Mouse (Mus musculus): Measurements from ENCODE around the gene Peg10.

The Peg10 gene

DNA sequence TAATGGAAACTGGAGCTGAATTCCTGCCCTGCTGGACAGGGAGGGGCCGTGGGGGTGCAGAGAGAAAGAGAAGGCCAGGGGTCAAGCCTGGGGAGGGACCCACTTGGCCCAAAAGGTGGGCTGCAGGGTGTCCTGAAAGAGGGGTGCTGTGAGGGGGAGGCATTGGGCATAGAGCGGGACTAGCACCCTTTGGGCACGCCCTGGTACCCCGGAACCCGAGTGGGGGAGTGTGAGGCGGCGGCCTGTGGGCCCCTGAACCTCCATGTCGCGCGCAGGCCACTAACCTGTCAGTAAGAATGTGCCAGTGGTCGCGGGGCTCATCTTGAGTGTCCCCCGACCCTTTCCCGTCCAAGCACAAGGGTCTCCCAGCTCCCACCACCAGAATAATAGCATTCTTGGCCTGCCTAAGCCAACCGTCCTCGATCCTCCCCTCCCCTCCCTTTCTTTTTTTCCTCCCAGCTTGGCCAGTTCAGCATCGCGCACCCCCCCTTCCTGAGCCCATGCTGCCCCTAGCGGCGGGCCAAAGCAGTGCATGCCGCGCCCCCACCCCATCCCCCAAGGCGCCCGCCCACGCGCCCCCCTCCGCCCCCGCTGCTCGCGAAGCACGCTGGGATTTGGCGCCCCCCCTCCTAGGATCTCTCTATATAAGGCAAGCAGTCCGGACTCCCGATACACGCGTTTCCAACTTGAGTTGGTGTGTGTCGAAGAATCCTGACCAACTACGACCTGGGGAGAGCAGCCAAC, at the start of gene Peg10, which contains the start of gene Sgce:
Peg10 (plus strand) TSS at position 611 of the 744 bp plus-strand sequence.
Sgce (minus strand) TSS at position 512 of the 744 bp plus-strand sequence.
- DNase-seq (ENCODE audit: low read depth) = no peak

DNA sequence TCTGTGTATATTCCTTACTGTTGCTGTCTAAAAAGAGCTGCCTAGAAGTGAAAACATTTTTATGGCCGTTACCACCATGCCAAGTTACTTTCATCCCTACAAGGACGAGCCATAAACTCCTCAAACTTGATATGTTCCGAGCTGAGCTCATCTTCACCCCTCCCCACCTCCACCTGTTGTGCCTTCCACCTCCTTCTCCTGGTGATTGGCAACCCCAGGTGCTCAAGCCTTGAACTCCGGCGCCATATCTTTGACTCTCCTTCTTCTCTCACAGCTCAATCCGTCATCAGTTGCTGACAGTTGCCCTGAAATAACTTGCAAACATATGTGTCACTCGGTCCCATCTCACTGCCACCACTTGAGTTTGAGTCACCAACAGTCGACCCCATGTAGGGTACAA, 45.5 kb upstream of the Peg10 start:
- DNase-seq (ENCODE audit: low read depth) = no peak

DNA sequence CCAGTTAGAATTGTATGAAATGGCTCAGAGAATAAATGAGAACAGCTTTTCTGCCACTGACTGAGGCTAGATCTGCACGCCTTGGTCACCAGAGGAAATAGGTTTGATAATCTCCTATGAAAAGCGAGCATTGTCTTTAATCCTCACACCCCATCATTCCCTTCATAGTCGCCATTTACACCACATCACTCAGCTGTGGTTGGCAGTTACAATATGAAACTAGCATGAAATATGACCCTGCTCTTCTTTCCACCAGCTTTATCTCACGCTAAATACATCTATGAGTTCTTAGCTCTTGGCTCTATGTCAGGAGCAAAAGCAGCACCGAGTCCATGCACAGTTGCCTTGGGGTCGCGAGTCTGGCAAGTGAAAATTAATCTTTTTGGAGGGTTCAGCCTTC, 43.2 kb upstream of the Peg10 start:
- no peak for DNase-seq (ENCODE audit: low read depth)

DNA sequence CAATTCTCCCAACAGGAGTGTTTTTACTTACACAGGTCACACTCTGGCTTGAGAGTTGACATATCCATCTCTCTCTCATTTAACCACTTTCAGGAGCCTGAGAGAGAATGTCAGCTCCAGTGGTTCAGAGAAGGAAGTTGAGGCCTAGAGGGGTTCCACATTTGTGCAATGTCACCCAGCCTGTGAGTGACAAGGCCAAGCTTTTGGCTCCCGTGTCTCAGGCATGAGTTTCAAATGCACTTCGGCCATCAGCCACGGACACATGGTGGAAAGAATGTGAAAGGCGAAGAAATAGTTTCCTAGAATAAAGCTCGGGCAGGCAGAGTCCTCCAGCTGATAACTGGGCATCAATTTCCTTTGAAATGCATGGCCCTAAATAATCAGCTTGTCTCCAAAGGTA, 40.7 kb upstream of the Peg10 start:
- no peak for DNase-seq (ENCODE audit: low read depth)

DNA sequence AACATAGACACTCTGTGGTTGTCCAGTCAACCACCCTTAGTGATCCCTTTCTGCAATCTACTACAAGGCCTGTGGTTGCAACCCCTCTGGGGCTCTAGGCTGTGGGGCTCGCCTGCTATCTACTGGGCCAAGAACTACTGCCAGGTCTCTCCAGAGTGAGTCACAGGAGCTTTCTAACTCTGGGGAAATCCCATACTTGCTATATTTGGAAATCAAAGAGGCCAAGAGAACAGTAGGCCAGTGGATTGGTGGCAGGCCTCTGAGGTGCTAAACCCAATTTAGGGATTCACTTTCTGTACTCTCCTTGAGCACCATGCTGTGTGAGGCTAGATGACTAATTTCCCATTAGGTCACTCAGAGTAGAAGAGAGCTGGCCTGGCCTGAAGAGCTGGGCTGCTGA, 38.1 kb upstream of the Peg10 start:
- DNase-seq (ENCODE audit: low read depth) = peak; percentile 56

DNA sequence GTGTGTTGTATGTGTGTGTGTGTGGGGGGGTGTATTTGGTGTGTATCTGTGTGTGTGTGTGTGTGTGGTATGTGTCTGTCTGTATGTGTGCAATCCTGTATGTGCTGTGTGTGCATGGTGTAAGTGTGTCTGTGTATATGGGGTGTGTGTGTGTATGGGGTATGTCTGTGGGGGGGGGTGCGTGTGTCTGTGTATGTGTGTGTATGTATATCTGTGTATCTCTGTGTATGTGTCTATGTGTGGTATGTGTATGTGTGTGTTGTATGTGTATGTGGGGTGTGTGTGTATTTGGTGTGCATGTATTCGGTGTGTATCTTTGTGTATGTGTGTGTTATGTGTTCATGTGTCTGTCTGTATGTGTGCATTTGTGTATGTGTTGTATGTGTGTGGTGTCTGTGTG, 30.9 kb upstream of the Peg10 start:
- DNase-seq (ENCODE audit: low read depth) = no peak

DNA sequence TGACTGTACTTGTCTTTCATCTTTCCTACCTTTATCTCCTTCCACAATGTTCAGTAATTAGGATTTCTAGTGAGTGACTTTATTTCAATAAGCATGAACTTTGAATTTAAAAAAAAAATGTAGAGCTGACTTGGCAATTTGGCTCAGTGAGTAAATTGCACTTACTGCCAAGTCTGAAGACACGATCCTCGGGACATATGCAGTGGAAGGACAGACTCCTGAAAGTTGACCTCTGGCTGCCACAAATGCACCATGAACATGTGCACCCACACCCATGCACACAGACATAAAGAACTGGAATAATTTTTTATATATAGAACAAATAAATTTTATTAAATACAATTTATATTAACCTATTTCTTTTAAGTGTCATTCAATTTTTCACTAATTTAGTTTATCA, 29.8 kb upstream of the Peg10 start:
- no peak for DNase-seq (ENCODE audit: low read depth)

DNA sequence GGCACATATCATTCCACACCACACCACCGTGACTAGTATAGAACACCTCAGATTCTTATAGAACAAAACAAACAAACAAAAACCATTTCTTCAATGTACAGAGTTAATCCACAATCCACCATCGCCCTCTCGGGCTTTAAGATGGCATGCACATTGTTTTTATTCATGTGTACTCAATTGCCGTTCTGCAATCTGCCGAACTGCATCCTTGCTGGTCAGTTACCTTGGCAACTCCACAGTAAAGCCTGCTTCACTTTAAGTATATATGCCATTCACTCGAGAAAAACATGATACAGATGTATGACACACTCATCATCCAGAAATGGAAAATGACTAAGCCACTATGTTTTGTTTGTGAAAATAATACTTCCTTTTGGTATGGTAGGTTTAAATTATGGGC, 25.0 kb upstream of the Peg10 start:
- DNase-seq (ENCODE audit: low read depth) = peak; percentile 38

DNA sequence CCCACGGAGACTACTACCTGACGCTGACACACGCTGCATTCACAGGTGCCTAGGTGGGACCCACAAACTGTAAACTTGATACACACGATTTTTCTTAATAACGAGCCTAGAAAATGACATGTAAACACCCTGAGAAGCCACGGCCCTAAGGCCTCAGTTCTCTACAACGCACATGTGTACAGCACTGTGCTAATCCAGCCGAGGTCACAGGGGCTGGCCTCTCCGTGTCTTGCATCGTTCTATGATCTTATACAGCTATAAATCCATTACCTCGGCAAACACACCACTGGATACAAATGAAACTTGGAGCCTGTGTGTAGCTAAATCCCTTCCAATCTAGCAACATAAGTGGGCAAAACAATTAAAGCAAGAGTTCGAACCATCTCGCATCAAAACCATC, 24.4 kb upstream of the Peg10 start:
- DNase-seq (ENCODE audit: low read depth) = no peak

DNA sequence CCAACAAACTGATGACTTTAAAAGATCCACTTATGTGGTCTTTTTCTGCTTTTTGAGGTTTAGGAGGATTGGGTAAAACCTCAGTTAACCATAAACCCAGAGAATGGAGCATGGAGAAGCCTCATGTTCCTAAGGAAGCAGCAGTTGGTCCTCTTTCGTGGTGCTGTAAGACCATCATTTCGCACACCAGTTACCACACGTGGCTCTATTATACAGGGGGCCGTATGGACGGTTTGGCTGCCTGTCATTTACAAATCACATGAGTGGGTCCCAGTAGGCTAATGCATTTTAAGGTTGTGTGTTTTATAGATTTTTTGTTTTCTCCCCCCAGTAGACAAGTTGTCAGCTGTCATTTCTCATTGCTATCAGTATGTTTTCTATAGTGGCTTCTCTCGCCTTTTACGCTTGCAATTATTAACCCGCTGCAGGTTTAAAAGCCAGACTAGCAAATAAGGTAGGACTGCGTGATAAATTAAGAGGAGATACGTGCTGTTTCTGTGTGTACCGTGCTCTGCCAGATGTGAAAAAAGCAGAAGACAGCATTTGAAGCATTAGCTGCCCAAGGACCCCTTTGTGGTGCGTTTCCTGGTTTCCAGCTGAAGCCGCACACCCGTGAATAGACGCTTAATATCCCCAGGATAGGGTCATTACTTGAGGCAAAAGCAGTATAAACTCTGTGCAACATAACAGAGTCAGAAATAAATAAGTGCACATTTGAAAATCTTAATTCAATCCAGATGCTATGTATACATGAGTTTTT, 22.9 kb upstream of the Peg10 start:
- DNase-seq (ENCODE audit: low read depth) = no peak

DNA sequence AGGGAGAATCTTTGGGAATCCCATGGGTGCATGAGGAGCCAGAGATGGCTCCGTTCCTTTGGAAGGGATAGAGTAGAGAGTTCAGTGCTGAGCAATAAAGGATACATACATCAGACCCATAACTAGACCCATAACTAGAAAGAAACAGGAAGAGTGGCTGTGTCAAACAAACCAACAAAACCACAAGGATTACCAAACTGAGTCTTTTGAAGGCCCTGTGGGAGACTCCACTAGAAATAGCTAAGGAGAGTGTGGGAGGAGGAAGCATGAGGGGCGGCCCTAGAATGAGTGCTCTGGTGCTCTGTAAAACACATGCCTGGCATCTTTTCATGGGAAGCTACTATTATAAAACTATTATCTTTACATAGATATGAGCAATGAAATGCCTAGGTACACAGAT, 18.8 kb upstream of the Peg10 start:
- no peak for DNase-seq (ENCODE audit: low read depth)

DNA sequence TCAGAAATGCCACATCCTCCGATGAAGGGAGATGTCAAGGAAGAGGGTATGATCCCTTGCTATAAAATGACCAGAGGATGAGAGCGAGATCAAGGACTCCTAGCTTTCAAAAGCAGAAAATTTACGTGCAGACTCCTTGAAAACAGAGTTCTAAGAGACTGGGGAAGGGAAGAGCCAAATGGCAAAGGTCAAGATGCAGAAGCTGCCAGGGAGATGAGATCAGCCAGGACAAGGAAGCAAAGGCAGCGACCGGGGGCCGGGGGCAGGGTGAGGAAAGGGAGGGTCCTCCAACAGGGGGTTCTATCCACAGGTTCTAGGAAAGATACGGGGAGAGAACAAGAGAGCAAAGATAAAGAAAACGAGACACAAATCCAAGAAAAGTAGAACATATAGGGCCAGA, 15.4 kb upstream of the Peg10 start:
- DNase-seq (ENCODE audit: low read depth) = no peak

DNA sequence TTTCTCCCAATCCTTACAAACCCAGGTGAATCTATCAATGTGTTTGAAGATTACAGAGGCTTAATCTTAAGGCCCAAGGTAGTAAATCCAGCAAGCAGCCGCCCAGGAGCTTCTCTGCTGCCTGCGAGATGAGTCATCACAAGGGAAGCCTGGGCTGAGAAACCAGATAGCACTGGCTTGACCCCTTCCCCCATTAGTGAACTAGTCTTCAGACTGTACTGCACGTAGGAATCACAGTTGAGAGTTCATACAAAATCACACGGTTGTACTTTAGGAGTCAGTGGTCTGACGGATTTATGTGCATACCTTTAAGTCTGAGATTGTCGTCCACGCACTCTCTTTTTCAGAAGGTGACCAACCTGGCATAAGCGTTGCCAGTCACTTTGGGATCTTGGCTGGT, 13.9 kb upstream of the Peg10 start:
- no peak for DNase-seq (ENCODE audit: low read depth)

DNA sequence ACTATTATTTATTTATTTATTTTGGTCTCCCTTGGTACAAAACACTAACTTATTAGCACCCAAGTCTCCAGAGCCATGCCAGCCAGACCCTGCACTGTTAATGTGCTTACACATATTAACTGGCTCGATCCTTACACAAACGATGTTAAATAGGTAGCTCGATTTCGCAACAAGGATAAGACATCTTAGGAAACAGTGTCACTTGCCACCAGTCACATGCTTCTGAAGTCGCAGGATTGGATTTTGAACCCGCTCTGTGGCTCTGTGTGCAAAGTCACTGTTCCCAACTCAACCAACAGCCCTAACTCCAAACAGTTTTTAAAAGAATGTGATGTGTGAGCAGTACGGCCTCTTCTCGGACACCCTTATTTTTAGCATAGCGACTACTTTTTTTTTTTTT, 10.7 kb upstream of the Peg10 start:
- DNase-seq (ENCODE audit: low read depth) = no peak

DNA sequence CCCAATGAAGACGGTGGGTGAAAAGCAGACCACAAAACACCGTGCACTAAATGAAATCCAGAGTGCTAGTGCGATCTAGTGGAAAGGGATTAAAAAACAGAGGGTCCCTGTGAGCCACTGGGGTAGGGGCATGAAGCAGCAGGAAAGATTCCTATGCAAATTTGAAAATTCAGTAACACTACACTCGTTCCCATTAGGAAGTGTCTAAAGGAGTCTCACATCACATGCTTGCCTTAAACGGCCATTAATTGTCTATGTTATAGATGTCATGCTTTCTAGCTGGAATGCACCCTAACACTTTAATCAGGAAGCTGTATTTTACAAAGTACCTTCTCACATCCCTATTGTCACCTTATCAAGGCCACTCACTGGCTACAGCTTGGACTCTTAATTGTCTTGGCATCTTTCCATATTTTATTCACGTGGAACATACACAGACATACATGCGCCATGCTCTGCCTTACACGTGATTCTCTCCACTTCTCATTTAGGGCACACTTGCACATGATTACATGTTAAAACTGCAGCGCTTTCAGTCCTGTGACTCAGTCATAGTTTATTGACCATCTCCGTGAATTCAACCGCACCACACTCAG, 9.0 kb upstream of the Peg10 start:
- no peak for DNase-seq (ENCODE audit: low read depth)

DNA sequence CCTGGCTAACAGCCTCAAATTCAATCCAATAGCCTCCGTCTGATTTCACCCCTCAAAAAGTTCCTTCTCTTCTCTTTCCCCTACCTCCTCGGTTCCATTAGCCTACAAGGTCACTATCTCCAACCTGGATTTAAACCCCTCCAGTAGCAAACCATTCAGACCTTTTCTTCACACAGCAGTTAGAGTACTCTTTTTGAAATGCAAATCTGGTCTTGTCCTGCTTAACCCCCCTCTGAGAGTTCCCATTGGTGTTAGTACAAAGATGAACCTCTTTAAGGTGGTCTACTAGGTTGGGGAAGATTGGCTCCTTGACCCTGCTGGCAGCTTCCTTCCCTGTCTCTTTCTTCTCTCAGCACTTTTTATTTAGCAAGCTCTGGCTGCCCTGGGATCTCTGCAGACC, 8.4 kb upstream of the Peg10 start:
- DNase-seq (ENCODE audit: low read depth) = no peak

DNA sequence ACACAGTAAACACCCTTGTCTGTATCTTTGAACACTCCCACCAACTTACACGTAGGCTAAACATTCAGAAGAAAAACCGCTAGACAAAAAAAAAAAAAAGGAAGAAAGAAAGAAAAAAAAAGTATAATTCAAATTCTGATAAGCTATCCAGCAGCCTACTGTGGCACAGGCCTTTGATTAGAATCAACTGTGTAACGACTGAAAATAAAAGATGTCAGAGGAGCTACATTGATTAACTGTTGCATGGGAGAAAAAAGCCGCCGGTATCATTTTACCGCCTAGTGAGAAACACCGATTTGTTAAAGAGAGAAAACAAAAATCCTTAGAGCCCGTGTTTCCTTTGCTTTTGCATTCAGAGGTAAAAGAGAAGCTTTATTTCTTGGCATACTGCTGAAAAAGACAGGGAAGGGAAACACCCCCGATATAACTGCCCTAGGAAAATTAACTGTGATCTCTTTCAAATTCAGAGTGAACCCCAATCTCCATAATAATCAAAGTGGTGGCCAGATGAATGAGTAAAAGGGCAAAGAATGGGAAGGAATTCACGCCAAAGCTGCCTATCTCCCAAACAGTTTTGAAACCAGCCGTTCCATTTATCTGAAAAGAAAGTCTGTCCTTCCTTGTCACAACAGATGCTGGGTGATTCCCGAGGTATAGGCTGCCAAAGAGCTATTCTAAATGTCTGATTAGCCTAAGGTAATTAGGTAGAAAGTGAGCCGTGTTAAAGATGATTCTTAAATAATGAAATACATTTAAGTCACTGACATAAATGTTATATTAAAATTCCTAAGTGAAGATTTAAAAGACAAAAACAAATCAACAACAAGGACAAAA, 7.4 kb upstream of the Peg10 start:
- DNase-seq (ENCODE audit: low read depth) = no peak

DNA sequence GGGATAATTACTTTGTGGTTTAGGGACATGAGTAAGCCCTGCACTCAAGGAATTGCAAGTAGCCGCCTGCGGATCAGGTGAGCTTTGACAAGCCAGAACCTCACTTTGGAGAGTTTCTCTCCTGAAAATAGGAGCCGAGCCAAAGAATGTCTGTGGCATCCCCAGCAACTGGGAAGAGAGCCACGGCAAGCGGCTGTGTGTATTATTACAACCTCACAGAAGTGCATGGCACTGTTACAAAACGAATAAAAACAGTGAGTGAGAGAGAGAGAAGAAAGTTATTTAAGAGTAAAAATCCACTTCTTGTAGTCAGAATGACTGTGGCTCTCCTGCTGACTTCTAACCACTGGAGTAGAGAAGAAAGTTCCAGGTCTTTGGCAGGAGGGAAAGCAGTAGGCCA, 6.6 kb upstream of the Peg10 start:
- DNase-seq (ENCODE audit: low read depth) = peak; percentile 78

DNA sequence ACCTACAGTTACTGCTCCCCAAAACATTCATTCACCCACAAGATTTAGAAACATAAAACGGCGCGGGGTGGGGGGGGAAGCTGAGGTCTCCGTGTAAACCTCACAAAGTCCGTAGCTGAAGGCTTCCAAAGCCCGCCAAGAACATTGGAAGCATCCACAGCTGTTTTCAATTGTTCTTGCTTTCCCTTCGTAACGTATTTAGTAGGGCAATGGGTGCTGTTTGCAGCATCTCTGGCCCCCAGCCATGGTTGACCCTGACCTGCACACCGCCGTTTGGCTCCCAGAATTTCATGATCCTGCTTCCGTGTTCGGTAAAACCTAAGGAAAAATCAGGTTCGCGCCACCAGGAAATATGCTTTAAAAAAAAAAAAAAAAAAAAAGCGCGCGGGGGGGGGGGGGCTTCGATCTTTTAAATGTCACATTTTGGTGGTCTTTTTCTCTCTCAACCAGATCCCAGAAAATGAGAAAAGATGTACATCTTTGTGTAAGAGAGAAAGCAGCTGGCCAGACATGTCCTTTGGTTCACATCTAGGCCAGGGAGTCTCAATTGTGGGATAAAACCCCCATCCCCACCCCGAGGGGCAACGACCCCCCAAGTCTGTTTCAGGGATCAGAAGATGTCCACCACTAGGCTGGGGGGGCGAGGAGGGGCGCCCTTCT, 940 bp upstream of the Peg10 start:
- DNase-seq (ENCODE audit: low read depth) = no peak

DNA sequence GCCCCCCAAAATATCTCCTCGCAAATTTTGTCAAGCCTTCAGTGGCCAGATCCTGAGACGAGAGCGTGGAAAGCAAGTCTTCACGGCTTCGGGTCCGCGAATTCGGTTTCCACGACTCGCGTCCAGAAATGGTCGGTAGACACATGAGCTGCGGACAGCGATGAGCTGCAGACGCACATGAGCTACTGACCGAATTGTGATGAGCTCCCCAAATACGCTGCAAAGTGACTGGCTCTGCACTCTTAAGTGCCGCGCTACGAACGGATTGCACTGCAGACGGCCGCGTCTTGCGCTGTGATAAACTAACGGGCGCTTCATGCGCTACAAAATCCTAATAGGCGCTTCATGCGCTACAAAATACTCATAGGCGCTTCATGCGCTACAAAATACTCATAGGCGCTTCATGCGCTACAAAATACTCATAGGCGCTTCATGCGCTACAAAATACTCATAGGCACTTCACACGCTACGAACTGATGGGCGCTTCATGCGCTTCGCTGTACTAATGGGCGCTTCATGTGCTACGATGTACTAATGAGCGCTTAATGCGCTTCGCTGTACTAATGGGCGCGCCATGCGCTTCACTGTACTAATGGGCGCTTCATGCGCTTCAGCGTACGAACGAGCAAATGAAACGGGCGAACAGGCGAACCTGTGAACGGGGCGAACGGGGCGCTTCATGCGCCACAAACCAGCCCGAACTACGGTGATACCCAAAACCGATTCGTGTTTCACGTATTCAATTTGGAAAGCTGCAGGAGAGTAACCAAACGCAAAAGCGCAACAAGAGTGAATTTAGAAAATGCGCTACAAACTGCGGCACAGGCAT, 785 bp downstream of the Peg10 start:
- no peak for DNase-seq (ENCODE audit: low read depth)

DNA sequence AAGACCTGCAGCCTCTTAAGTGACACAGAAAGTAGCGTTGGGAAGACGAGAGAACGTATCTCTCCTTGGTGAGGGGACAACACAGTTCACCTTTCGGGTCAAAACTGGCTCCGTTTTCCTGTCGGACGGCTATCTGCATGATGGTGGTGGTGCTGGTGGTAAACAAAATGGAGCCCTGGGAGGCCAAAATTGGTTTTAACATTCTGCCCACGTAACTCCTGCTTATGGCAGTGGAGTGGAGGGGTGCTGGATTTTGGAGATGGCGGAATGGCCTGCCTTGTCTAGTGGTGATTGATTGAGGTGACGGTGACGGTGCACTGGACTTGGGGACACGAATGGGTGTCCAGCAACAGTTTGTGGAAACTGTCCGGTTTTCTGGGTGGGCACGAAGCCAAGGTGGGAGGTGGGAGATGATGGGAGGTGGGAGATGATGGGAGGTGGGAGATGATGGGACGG, 1.4 kb downstream of the Peg10 start:
- DNase-seq (ENCODE audit: low read depth) = no peak

Data from NIH3T3 (cell line).